Mouse (Mus musculus): ENCODE results near the gene Rrp7a.

The Rrp7a gene

DNA sequence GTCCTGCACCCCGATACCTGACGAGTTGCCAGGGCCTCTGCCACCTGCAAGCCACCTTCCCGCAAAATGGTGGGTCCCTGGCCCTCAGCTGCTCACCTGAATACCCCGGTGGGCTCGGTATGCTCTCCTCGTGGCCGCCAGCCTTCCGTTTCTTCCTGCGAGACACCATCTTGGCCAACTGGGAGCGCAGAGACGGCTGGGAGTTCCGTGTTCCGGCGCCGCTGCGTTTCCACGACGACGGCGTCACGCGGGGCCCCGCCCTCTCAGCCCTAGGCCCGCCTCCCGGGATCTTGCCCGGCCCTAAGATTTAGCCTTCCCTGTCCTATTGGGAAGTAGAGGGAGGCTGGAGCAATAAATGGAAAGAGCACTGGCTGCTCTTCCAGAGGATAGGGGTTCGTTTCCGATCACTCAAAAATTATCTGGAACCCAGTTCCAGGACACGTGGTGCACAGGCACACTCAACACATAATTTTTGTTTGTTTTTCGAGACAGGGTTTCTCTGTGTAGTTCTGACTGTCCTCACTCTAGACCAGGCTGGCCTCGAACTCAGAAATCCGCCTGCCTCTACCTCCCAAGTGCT, at the start of gene Rrp7a:
Gene Rrp7a, minus strand, starts transcription at position 236 of the 580 bp plus-strand sequence.
- DNase-seq (ENCODE audit: low read depth, low spot score), result peak; percentile 87

DNA sequence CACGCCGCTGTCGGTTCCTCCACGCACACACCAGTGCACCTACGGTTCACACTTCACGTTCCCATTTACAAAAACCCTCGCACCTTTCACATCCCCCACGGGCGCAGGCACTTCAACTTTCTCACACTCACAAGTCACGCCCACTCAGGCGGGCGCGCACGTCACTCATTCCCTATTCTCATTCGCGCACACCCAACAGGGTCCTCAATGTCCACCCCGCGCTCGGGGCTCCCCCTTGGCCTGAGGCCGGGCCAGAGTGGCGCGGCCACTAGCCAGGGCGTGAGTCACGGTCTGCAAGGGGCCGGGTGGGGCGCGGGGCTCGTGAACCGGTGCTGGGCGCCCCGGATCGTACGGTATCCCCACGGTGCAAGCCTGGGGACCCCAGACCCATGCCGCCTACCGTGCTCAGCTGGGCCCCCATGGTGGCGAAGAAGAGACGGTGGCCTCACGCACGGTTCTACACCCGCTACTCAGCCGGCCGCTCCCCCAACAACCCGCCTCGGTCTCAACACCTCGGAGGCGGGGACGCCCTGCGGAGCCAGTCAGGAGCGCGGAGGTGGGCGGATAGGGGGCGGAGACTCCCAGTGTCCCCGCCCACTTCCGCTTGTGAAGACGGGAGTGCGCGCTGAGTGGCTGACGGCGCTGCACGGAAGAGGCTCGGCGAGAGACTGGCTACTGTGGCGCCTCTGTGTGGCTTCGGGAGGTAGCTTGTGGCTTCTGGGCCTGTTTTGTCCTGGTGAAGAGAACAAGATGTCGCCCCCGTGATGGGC, 49.3 kb upstream of the Rrp7a start:
- peak; percentile 95 for DNase-seq (ENCODE audit: low read depth, low spot score)

DNA sequence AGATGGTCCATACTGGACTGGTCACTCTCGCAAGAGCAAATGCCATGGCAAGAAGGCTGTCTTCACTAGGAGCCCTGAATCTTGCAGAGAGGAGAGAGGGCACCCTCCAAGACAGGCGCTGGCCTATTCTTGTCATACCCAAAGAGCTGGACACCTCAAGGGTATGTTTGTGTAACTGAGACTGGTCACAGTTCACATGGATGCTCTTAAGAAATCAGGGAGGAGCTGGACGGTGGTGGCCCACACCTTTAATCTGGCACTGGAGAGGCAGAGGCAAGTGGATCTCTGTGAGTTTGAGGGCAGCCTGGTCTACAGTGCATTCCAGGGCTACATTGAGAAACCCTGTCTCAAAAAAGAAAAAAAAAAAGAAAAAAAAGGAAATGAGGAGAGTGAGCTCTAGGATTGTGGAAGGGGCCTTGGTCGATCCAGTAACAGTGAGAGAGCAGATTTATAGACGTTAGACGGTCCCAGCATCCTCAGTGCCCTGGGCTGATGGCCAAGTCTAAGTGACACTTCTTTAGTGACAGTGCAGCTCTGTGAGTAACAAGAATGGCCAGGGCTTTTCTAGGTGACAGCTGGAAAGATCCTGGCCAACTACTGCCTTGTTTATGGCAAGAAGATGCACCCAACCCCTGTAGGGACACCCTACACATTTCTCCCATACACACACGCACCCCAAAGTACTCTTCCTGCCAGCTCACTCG, 48.5 kb upstream of the Rrp7a start:
- DNase-seq (ENCODE audit: low read depth, low spot score), result no peak

DNA sequence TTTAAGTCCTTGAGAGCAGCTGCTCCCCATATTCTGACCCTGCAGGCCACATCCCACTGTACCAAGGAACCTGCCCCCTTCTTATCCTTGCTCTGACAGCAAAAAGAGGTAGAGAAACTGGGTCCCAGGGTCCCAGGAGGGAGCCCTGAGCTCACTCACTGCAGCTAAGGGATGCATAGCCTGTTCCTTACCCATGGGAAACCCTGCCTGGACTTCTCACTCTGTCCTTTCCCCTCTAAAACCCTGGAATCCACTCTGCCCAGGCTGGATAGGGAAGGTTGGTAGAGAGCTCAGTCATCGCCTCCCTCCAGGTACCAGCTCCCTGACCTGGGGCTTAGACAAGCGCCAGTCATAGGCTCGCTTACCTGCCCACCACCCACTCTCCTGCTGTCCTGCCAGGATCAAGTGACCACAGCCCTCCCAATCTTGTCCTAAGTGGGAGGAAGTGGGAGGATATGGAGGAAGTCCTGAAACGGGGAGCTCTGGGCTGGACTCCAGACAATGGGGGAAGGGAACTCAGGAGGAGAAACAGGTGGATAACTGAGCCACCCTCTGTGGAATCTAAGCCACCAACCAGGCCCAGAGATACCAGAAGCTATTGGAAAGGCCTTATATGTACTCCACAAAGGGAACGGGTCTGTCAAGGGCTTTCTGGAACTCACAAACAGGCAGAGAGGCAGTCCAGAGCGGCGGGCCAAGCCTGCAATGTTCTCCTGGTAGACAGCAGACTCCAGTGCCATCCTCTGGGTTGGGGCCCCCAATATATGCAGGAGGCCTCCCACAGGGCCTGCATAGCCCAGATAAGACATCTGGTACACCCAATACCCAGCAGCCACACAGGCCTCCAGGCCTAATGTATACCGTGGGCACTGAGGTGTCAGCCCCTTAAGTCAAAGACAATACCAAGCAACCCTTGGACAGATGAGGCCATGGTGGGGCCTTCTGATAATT, 47.4 kb upstream of the Rrp7a start:
- DNase-seq (ENCODE audit: low read depth, low spot score), result no peak

DNA sequence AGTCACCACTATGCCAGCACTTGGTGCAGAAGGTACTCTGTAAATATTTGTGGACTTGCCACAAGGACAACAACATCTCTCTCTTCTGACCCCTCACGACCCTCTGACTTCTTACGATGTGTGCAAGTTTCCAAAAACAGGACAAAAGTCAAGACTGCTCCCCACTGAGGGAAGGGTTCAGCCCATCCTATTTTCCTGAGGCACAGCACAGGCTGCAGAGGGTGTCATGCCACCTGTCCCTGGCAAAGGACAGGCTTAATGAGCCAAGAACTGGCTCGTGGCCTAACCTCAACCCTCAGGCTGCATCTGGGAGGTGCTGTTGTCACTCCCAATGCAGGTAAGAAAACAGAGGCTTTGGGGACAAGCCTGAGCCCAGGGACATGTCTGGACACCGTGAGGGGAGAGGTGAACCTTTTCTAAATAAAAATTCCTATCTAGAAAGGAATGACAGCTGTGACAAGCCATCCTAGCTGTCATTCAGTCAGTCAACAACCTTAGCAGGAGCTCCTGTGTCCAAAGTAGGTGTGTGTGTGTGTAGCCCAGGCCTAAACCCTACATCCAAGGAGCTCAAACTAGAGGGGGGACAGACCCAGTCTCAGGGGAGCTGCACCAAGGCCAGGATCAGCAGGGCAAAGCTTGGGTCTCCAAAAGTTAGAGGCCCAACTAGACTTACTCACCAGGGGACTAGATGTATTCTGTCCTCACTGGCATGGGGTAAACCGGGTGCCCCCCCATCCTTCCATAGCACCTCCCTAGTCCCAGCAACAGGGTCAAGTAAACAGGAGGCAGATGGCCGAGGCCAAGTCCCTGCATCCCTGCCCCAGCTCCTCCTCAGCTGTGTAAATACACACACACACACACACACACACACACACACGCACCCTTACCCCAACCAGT, 46.5 kb upstream of the Rrp7a start:
- no peak for DNase-seq (ENCODE audit: low read depth, low spot score)

DNA sequence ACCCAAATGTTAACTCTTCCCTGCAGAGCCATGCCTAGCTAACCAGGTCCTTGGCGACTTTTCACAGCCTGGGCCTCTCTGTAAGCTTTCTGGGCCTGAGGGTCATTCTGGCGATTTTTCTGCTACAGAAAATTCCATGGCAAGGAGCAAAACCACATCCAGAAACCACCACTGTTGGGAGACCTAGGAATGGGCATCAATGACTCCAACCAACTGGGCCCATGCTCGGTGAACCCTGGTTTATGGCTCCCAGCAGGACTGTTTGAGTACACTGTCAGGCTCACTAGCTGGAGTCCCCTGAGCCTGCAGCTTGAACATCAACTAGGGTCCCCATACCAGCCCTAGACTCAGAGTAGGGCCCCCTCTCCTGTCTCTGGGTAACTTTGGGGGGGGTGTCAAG, 45.7 kb upstream of the Rrp7a start:
- DNase-seq (ENCODE audit: low read depth, low spot score), result peak; percentile 32

DNA sequence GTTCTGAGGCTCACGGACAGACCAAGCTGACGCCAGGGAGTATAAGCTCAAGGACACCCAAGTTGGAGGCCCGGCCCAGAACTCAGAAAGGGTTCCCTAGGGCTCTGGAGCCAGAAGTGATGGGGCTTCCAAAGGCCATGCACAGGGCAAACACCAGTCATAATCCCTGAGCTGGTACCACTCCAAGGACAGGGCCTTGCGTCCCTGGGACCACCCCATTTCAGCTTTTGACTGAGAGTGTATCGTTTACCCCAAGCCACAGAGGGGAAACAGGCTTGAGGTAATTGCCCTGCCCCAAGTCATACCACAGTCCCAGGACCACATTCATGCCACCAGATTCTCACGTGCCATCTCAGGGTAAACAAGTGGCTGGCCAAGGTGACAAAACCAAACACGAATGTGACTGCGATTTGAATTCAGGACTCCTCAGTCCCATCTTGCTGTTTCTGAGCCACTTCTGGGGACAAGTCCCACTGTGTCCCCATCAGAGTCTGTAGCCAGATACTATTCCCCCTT, 45.0 kb upstream of the Rrp7a start:
- DNase-seq (ENCODE audit: low read depth, low spot score), result no peak

DNA sequence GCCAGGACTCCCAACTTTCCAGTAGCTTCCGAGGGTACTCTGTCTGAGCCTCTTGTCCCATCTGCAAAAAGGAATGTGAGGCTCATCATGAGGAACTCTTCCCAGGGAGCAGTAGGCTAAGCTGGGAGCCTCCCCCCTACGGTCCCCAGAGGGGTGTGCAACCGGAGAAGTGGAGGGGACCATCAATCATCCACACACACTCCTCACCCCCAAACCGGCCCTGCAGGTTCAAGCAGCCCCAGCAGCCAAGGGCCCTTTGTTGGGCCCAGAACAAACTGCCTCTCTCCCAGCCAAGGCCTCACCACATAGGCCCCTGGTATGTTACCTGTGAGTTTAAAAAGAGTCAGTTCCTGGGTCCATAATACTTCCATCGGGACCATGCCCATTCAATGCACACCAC, 44.5 kb upstream of the Rrp7a start:
- no peak for DNase-seq (ENCODE audit: low read depth, low spot score)

DNA sequence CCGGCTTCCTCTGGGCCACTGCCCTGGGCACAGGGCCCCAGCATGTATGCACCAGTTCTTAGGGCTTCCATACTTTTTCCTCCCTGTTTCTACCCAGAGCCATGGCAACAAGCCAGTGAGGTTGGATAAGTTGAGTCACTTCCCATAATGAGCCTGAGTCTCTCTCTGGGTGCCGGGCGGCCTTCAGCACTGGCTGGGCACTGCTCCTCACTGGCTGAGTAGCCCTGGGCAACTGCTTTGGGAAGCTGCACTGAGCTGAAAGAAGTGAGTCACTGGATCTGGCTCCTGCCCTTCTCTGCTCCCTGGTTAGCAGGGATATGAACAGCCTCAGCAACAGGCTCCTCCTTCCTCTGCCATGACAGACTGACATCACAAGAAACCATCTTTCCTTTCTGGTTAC, 44.0 kb upstream of the Rrp7a start:
- peak; percentile 99 for DNase-seq (ENCODE audit: low read depth, low spot score)

DNA sequence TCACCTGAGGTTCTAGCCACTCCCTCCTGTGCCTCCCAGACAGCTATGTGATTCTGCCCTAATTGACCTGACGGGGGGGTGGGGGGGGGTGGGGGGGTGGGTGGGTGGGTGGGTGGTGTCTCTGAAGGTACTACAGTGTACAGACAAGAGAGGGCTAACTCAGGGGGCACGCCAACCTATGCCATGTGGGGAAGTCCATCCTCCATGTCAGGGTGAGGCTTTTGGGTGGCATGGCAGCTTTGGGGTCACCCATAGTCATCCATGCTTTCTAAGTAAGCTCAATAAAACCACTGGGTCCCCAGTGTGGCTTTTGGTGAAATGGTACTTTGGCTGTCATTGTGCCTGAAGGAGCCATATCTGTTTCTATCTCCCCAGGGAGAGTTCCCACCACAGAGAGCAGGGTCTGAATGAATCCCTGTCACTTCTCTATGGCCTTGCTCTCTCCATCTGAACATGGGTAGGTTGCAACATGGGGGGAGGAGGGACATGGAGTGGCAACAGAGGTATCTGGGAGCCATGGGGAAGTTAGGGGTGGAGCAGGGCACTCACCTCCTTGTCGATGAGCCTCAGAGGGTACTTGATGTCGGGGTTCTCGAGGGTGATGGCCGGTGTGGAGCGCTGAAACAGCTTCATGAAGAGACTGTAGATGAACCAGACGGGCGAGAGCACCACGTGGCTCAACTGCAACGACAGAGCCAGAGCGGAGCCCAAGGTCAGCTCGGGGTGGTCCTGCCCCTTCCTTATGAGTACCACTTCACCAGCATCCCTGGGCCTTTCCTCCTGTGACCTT, 43.1 kb upstream of the Rrp7a start:
- DNase-seq (ENCODE audit: low read depth, low spot score), result no peak

DNA sequence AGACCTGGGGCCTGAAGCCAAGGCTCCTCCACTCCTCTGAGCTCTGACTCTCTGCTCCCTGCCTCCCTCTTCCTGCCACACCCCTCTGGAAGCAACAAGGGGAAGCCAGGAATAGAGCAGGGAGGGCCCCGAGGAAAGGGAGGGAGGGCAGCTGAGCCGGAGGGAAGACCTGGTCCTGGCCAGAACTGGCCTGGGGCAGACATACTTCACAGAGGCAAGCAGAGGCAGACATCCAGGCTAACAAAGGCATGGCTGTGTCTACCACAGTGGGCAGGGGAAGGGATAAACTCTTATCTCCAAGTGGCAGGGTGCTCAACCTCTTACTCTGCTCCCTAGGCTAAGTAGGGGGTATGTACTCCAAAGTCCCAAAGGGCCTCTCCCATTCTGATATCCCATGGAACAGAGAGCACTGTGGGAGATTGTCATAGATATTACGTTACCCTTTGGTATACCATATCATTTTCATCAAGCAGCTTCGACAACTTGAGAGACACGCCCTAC, 42.4 kb upstream of the Rrp7a start:
- peak; percentile 76 for DNase-seq (ENCODE audit: low read depth, low spot score)

DNA sequence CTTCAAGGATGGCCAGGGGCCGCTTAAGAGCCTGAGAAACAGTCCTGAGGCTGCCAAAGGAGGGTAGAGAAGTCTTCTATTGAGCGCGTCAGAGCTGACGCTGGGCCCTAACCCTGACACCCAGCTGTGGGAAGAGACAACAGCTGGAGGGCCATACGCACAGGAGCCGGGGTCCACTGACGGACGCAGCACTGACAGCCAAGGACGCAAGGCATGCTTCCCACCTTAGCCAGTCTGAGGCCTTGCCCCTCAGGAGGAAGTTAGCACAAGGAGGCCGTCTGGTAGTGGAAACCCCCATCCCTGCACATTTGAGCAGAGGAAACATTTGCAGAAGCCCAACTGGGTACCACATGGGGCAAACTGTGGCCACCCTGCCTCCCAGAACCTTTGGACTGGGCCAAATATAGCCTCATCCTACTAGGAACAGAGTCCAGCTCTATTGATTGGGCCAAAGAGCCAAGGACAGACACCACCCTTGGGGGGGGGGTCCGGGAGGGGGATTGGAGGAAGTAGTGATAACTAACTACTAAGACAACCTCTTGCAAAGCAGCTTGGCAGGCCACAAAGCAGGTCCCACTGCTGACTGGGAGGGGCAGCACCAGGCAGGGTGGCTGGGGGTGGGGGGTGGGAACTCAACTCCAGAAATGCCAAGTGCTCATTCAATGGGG, 40.4 kb upstream of the Rrp7a start:
- no peak for DNase-seq (ENCODE audit: low read depth, low spot score)

DNA sequence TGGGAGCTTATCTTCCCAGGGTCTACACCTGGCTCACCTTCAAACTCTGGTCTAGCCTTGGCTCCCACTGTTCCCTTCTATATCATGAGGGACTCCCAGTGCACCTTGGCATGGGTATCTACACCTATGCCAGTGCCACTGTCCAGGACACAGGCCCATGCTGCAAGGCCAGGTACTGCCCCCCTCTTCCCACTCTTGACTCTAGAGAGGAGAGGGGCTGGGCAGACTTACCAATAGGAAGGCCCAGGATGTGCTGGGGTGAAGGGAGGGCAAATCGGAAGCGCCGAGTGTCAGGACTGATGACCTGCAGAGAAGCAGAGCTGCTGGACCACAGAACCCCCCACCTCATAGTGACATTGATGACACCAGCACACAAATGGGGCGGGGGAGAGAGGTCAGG, 39.4 kb upstream of the Rrp7a start:
- no peak for DNase-seq (ENCODE audit: low read depth, low spot score)

DNA sequence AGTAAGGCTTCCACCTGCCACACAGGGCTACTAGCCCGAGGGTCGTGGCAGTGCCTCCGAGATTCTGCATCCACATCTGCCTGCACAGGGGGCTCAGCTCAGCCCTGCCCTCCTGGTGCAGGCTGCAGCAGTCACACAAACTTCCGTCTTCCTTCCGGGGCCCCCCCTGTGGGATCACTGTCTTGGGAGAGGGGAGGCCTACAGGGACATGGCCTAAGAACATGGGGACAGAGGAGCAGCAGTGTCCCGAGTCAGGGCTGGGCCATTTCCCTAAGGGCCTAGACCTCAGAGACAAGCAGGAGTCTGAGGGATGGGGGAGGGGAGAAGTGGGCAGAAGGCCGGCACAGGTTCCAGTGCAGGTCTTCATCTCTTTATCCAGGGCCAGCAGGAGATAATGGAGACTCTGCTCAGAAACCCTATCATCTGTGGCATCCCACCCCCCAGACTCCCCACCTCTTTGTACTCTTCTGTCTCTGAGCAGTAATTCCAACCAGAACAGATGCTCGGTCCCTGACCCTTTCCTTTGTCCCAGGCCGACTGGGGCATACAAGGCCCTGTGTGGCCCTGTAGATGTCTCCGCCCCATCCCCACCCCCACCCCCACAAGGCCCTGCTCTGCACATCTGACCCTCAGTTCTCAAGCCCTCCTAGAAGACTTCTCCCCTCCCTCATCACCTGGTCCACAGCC, 38.6 kb upstream of the Rrp7a start:
- DNase-seq (ENCODE audit: low read depth, low spot score), result no peak

DNA sequence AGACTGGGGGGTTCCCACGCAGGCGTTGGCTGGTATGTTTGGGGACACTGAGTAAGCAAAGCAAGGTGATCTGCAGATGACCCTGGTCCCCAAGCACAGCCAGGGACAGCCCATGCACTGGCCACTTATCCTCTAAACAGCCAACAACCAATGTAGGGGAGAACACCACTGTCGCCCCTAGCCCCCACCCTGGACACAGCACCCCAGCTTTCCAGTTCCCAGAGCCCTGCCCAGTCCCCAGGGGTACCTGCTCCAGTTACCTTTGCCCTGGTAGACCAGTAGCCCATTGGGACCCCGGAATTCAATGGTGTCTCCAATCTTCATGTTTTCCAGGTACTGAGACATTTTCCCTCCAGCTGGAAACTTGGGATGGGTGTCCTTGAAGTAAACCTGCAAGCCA, 38.0 kb upstream of the Rrp7a start:
- DNase-seq (ENCODE audit: low read depth, low spot score), result no peak

DNA sequence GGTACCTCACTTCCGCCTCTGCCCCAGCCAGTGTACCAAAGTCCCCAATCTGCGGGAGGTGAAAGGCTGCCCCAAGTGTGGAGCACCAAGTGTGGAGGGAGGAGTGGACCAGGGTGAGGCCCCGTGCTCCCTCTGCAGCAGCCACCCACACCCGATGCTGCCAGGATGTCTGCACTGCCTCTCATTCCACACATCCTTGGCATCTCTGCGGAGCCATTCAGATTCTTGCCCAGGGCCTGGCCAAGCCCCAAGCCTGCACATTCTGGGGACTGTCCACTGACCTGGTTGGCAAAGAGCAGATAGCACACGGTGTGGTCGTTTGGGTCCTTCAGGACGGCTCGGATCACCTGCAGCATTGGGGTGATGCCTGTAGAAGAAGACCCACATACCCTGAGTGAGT, 37.2 kb upstream of the Rrp7a start:
- no peak for DNase-seq (ENCODE audit: low read depth, low spot score)

DNA sequence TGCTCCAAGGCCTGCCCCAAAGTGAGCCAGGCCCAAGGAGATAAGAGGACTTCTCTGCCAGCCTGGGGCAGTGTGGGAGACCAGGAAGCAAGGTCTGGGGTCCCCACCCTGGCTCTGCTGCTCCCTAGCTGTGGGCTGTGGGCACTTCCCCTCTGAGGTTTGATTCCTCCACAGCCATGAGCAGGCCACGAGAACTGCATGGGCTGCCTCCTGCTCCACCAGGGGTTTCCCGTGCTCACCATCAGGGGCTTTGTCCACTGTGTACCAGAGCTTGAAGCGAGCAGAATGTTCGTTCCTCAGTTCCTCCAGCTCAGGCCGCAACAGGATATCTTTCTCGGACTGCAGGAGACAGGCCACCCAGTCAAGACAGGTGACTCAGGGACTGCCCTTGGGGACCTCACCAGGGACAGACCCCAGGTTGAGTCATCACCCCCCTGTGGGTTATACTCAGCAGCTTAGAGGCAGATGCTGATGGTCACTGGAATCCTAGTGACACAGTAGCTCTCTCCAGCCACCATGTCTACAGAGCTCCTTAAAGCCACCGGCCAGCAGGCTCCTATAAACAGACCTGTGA, 36.1 kb upstream of the Rrp7a start:
- DNase-seq (ENCODE audit: low read depth, low spot score), result no peak

DNA sequence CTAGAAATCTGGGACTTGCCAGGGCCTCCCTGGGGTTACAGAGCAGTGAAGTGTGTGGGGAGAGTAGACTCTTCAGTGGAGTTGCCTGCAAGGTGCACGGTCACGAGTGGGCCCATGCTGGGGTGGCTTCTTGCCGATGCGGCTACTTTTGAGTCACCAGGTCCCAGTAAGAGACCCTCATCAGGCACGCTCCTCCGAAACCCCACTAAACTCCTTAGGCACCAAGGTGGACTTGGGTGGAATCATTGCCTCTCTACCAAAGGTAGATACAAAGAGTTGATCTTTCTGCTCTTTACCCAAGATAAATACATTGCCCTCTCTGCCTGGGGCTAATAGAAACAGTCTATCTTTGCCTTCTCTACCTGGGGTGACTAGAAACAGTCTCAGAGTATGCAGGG, 35.1 kb upstream of the Rrp7a start:
- DNase-seq (ENCODE audit: low read depth, low spot score), result no peak
